Mouse (Mus musculus) lung, postnatal 0 days (tissue): ENCODE data around the gene Chil4. TPM values are rescaled to one million over a fixed set of nuclear protein-coding genes. Genes with fewer than 3 reads are reported as not detected.
"Not testable (repeated sequence)": the region's sequence is repeated elsewhere in the genome, so short reads cannot be mapped to it uniquely, and the experiment has no call there.

ENCODE experiments used
- ATAC-seq: fragments of 200-750 bp; cut with Nextera tagmentation; 2 replicates; pipeline ENCODE4 v1.8.0; 2017; ENCODE audit warnings: moderate library complexity
- DNase-seq: peaks from one replicate; pipeline ENCODE4 v3.0.0-alpha.2; 2016; ENCODE audit warnings: low spot score
- H3K27ac ChIP-seq: fragments of 300-500 bp; sonication (generic); 2 replicates; pipeline ENCODE4 v1.5.1; 2014; ENCODE audit warnings: antibody characterized with exemption, mild to moderate bottlenecking, low read length, mixed read lengths
- H3K27me3 ChIP-seq: fragments of 300-500 bp; sonication (generic); replicated peaks from 2 replicates; pipeline ENCODE4 v1.6.1; 2014; ENCODE audit warnings: low read length, mixed read lengths; ENCODE audit not compliant: insufficient read depth
- H3K36me3 ChIP-seq: fragments of 300-500 bp; sonication (generic); 2 replicates; pipeline ENCODE4 v1.6.1; 2014; ENCODE audit warnings: low read length, mixed read lengths; ENCODE audit not compliant: insufficient read depth
- H3K4me1 ChIP-seq: fragments of 300-500 bp; sonication (generic); 2 replicates; pipeline ENCODE4 v1.6.1; 2014; ENCODE audit warnings: antibody characterized with exemption, low read depth, low read length, mixed read lengths; ENCODE audit not compliant: insufficient read depth
- H3K4me2 ChIP-seq: fragments of 300-500 bp; sonication (generic); replicated peaks from 2 replicates; pipeline ENCODE4 v1.6.1; 2014; ENCODE audit warnings: low read depth, mild to moderate bottlenecking, low read length, moderate library complexity, mixed read lengths
- H3K4me3 ChIP-seq: fragments of 300-500 bp; sonication (generic); 2 replicates; pipeline ENCODE4 v1.5.1; 2014; ENCODE audit warnings: low read depth, low read length
- H3K9ac ChIP-seq: fragments of 300-500 bp; sonication (generic); replicated peaks from 2 replicates; pipeline ENCODE4 v1.6.1; 2014; ENCODE audit warnings: low read depth, mild to moderate bottlenecking
- H3K9me3 ChIP-seq: fragments of 300-500 bp; sonication (generic); 2 replicates; pipeline ENCODE4 v1.6.1; 2016; ENCODE audit warnings: low read length, mixed read lengths
- CTCF ChIP-seq: IDR thresholded peaks from 2 replicates; pipeline ENCODE4 v1.5.1; 2016; ENCODE audit warnings: antibody characterized with exemption, mild to moderate bottlenecking
- EP300 ChIP-seq: IDR thresholded peaks from 2 replicates; pipeline ENCODE4 v1.6.1; 2016; ENCODE audit warnings: antibody characterized with exemption, mild to moderate bottlenecking, control low read depth
- WGBS: fragments of 180-500 bp; shearing (Covaris S2); extraction: QIAGEN DNeasy Blood & Tissue Kit; methylation state at CpG from one replicate; pipeline ENCODE4 v1.1.7; 2014; 5-methylcytosine and 5-hydroxymethylcytosine counted together
- polyA plus RNA-seq: library from polyadenylated mRNA; unstranded; fragments of >200 nt; fragmentation: Nextera tagmentation; extraction: Ambion mirVana; gene quantifications from 2 replicates; pipeline ENCODE4 v1.2.1, GENCODE M21; 2015

Gene Chil4
- not detected in 2 replicates for polyA plus RNA-seq

GRCm38 (mm10) chr3:106219407-106219806 is at the start of gene Chil4:
Chil4 (minus strand) TSS chr3:106219507.
- Histone ChIP-seq H3K4me1 (no peaks in the 10 kb centered on the region), H3K4me3 (no peak within 1 kb of the TSS), H3K9me3 (no peaks in the 10 kb centered on the region), H3K4me2 (no peak within 1 kb of the TSS), H3K36me3 (no peaks in the 10 kb centered on the region), H3K27ac (no peak within 1 kb of the TSS), H3K9ac (no peak within 1 kb of the TSS), H3K27me3 (no peaks in the 10 kb centered on the region)
- TF ChIP-seq EP300: no peak
- DNase-seq (no peak), ATAC-seq (no peak)
- 85% methylated on average over 2 of the region's 2 CpGs for WGBS

GRCm38 (mm10) chr3:106265854-106266253 is 46.5 kb upstream of the Chil4 start:
- no peak for TF ChIP-seq CTCF
- no peak for DNase-seq
- no peaks in the 10 kb centered on the region for H3K4me1 ChIP-seq
- no peak overlapping the region for H3K4me3 ChIP-seq
- H3K27ac ChIP-seq: no peak overlapping the region
- no peaks in the 10 kb centered on the region for H3K36me3 ChIP-seq
- H3K27me3 ChIP-seq: no peaks in the 10 kb centered on the region
- H3K4me2 ChIP-seq: no peak overlapping the region
- 70% methylated on average over 2 of the region's 2 CpGs for WGBS
- ATAC-seq: no peak
- H3K9ac ChIP-seq: no peak overlapping the region
- H3K9me3 ChIP-seq: no peaks in the 10 kb centered on the region; the same call in 1 of the 2 replicates

GRCm38 (mm10) chr3:106264854-106265253 is 45.5 kb upstream of the Chil4 start:
- H3K4me2 ChIP-seq: no peak overlapping the region
- no peak overlapping the region for H3K4me3 ChIP-seq
- no peaks in the 10 kb centered on the region; the same call in 1 of the 2 replicates for H3K9me3 ChIP-seq
- TF ChIP-seq EP300: no peak
- no peak for TF ChIP-seq CTCF
- H3K27ac ChIP-seq: no peak overlapping the region
- no peaks in the 10 kb centered on the region for H3K27me3 ChIP-seq
- no peaks in the 10 kb centered on the region for H3K36me3 ChIP-seq
- H3K9ac ChIP-seq: no peak overlapping the region
- ATAC-seq: no peak
- DNase-seq: no peak
- no peaks in the 10 kb centered on the region for H3K4me1 ChIP-seq

- not testable (repeated sequence) for H3K4me3 ChIP-seq, H3K9ac ChIP-seq, H3K27me3 ChIP-seq, H3K9me3 ChIP-seq, H3K36me3 ChIP-seq, H3K4me1 ChIP-seq, H3K27ac ChIP-seq, ATAC-seq, H3K4me2 ChIP-seq, DNase-seq
- 84% methylated on average over 11 of the region's 11 CpGs for WGBS
These were observed 37.8 kb upstream of the Chil4 start for GRCm38 (mm10) chr3:106257076-106257475.

GRCm38 (mm10) chr3:106252719-106253118 is 33.4 kb upstream of the Chil4 start:
- WGBS: 72% methylated on average over 6 of the region's 6 CpGs
- no peak overlapping the region for H3K9ac ChIP-seq
- no peaks in the 10 kb centered on the region for H3K4me1 ChIP-seq
- DNase-seq (no peak), ATAC-seq (no peak)
- no peaks in the 10 kb centered on the region for H3K36me3 ChIP-seq
- H3K4me3 ChIP-seq: no peak overlapping the region
- H3K27me3 ChIP-seq: no peaks in the 10 kb centered on the region
- H3K9me3 ChIP-seq: no peaks in the 10 kb centered on the region; the same call in 1 of the 2 replicates
- no peak for TF ChIP-seq CTCF
- no peak for TF ChIP-seq EP300
- H3K4me2 ChIP-seq: no peak overlapping the region
- no peak overlapping the region for H3K27ac ChIP-seq

GRCm38 (mm10) chr3:106250763-106251399 is 31.6 kb upstream of the Chil4 start:
- WGBS: 65% methylated on average over 5 of the region's 5 CpGs
- not testable (repeated sequence) for H3K27ac ChIP-seq, H3K36me3 ChIP-seq, H3K9me3 ChIP-seq, H3K4me3 ChIP-seq, DNase-seq, H3K9ac ChIP-seq, H3K4me2 ChIP-seq, H3K27me3 ChIP-seq, H3K4me1 ChIP-seq, ATAC-seq

DNA sequence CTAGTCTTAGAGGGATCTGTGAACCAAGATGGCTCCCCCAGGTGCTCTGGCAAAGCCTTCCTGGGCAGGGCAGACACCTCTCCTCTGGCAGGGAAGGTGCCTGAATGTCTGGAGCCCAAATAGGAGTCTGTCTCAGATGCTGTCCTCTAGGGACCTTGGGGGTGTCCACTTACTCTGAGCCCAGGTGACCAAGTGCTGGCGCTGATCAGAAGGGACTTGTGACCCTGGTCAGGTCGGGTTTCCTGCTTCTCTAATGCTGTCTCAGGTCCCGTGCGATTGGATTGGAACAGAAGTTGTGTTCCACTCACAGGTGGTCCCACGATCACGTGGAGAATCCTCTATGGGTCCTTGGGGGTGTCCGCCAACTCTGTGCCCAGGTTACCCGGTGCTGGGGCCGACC is 28.1 kb upstream of the Chil4 start:
- not testable (repeated sequence) for H3K27ac ChIP-seq, ATAC-seq, H3K4me1 ChIP-seq, H3K4me2 ChIP-seq, H3K36me3 ChIP-seq, H3K27me3 ChIP-seq, DNase-seq, H3K9me3 ChIP-seq, H3K9ac ChIP-seq, H3K4me3 ChIP-seq
- 75% methylated on average over 9 of the region's 9 CpGs for WGBS

DNA sequence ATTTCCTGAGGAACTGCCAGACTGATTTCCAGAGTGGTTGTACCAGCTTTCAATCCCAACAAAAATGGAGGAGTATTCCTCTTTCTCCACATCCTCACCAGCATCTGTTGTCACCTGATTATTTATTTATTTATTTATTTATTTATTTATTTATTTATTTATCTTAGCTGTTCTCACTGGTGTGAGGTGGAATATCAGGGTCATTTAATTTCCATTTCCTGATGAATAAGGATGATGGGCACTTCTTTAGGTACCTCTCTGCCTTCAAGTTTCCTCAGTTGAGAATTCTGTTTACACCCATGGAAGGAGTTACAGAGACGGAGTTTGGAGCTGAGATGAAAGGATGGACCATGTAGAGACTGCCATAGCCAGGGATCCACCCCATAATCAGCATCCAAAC is 20.9 kb upstream of the Chil4 start:
- WGBS: 79% methylated on average over 1 of the region's 1 CpGs
- not testable (repeated sequence) for H3K4me1 ChIP-seq, H3K4me2 ChIP-seq, DNase-seq, H3K4me3 ChIP-seq, H3K27ac ChIP-seq, H3K9ac ChIP-seq, H3K27me3 ChIP-seq, H3K9me3 ChIP-seq, H3K36me3 ChIP-seq, ATAC-seq
